Mouse (Mus musculus): ENCODE measurements at regions not wholly inside any gene's neighbourhood (a gene's known extent, or its start where the extent isn't known, plus 50 kb on each side); places are given as distances from the start of the nearest gene placed in this dataset.

DNA sequence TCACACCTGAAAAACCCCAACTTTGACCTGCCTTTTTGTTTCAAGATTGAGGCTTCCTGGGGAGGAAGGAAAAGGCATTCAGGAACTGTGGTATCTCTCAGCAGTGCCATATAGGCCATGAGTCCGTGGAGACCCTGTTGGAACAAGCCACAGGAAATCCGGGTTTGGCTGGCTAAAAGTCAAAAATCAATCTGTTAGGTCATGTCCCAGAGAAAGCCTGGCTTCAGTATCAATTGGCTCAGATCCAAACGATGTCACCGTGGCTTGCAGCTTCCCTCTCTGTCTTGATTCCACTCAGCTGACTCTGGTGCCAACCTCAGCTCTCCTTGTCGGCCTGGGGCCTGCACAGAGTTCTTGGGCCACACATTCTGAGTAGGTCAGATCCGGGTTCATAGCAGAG is 191.1 kb downstream of the Shq1 start:
- Histone ChIP-seq H3K27me3 (ENCODE audit: insufficient read depth, low read length) (no peaks in the 10 kb centered on the region), H3K4me3 (ENCODE audit: low read depth, low read length) (no peak overlapping the region), H3K9me3 (replicated peaks) (peaks cover 68% of the 10 kb centered on the region), H3K36me3 (replicated peaks) (no peaks in the 10 kb centered on the region), H3K4me1 (ENCODE audit: insufficient read depth, low read depth, low read length) (no peaks in the 10 kb centered on the region)
- no peak for DNase-seq (ENCODE audit: low spot score)
- no peak for TF ChIP-seq CTCF (IDR thresholded peaks at IDR 0.05; ENCODE audit: low read depth, low read length)
- TF ChIP-seq GATA2 (IDR thresholded peaks at IDR 0.05; ENCODE audit: borderline replicate concordance, low read depth, low read length), result no peak
- TF ChIP-seq POLR2AphosphoS5 (IDR thresholded peaks at IDR 0.05; ENCODE audit: insufficient replicate concordance, low read depth, low read length), result no peak
- TF ChIP-seq GATA1 (IDR thresholded peaks at IDR 0.05; ENCODE audit: borderline replicate concordance, low read length), result no peak
- no peak for TF ChIP-seq TAL1 (conservative IDR thresholded peaks at IDR 0.05; ENCODE audit: low read depth, low read length)
- no peak for ATAC-seq (ENCODE audit: extremely low read depth, insufficient number of reproducible peaks, low FRiP score, poor library complexity, severe bottlenecking)

DNA sequence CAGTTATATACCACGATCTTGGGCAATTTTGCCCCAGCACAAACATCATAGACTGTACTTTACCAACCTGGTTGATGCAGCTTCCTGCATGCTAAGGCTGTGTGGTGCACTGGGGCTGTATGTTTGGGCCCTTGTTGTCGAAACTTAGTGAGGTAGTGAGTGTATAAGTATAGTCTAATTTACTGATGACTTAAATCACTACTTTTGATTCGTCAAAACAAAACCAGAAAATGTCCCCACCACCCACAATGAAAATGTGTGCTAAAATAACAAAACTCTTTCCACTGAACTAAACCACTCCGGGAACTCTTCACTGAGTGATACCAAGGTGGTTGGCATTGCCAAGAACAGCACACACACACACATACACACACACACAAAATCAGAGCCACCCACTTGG is 191.5 kb downstream of the Shq1 start:
- H3K27me3 ChIP-seq (ENCODE audit: insufficient read depth, low read length), result no peaks in the 10 kb centered on the region
- H3K4me3 ChIP-seq (ENCODE audit: low read depth, low read length), result no peak overlapping the region
- DNase-seq (ENCODE audit: low spot score) (no peak), ATAC-seq (ENCODE audit: extremely low read depth, insufficient number of reproducible peaks, low FRiP score, poor library complexity, severe bottlenecking) (no peak)
- no peak for TF ChIP-seq POLR2AphosphoS5 (IDR thresholded peaks at IDR 0.05; ENCODE audit: insufficient replicate concordance, low read depth, low read length)
- no peak for TF ChIP-seq GATA1 (IDR thresholded peaks at IDR 0.05; ENCODE audit: borderline replicate concordance, low read length)
- no peak for TF ChIP-seq GATA2 (IDR thresholded peaks at IDR 0.05; ENCODE audit: borderline replicate concordance, low read depth, low read length)
- TF ChIP-seq TAL1 (conservative IDR thresholded peaks at IDR 0.05; ENCODE audit: low read depth, low read length), result no peak
- no peak for TF ChIP-seq CTCF (IDR thresholded peaks at IDR 0.05; ENCODE audit: low read depth, low read length)
- no peaks in the 10 kb centered on the region for H3K4me1 ChIP-seq (ENCODE audit: insufficient read depth, low read depth, low read length)
- H3K36me3 ChIP-seq (replicated peaks), result no peaks in the 10 kb centered on the region
- peaks cover 68% of the 10 kb centered on the region for H3K9me3 ChIP-seq (replicated peaks)

DNA sequence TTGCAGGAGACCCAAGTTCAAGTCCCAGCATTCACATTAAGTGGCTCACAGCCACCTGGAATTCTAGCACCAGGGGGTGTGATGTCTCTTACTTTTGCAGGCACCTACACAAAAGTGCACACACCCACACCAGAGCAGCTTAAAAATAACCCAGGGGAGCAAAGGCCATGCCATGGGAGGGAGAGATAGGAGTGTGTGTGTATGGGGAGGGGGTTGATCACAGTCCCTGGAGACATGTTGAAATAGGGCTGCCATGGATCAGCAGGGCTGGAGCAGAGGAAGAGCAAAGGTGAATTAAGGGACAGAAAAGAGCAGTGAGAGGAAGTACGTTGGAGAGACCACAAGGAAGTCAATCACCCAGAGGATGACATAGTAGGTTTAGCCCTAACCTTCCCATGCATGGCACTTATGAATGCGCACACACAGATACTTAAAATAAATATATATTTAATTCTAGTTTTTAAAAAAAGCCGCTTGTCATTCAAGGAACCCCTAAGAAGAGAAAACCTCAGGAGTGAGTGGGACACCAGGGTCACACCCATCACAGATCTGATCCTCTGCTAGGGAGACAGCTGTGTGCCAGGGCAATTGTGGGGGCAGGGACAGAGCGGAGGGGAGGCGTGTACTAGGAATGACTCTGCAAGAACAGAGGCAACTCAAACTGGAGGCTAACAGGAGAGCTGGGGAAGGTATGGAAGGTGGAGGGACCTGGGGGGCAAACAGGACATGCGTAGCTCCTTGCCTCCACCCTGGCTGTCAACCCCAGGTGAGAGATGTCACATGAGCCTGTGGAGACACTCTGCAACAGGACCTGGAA is 189.5 kb upstream of the Rybp start:
- TF ChIP-seq GATA2 (IDR thresholded peaks at IDR 0.05; ENCODE audit: borderline replicate concordance, low read depth, low read length), result no peak
- DNase-seq (ENCODE audit: low spot score), result no peak
- H3K4me1 ChIP-seq (ENCODE audit: insufficient read depth, low read depth, low read length), result no peaks in the 10 kb centered on the region
- no peaks in the 10 kb centered on the region for H3K36me3 ChIP-seq (replicated peaks)
- peaks cover 66% of the 10 kb centered on the region for H3K9me3 ChIP-seq (replicated peaks)
- no peak overlapping the region for H3K4me3 ChIP-seq (ENCODE audit: low read depth, low read length)
- no peak for ATAC-seq (ENCODE audit: extremely low read depth, insufficient number of reproducible peaks, low FRiP score, poor library complexity, severe bottlenecking)
- H3K27me3 ChIP-seq (ENCODE audit: insufficient read depth, low read length), result no peaks in the 10 kb centered on the region

DNA sequence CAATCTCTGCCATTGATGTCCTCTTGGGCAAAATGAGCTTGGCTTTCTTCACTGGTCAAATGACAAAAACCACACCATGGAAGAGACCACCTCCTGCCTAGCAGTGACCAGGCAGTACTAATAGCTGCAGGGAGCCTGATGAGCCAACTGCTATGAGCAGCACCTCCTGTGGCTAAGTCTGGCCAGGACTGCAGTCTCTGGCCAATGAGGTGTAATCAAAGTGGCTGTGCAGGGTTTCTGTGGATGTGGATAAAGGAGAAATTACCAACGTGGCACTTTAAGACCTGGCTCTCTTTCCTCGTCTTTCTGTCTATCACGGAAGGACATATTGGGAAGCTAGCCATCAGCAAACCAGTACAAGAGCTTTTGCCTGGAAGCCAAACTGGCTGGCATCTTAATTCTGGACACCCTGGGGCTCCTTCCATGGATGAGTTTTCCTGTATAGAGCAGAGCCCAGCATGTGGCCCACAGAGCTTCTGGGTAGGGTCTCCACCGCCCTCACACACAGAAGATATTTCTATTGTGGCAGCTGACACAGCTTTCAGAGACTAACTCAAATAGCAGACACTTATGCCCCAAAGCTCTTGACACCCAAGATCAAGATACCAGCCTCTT is 188.2 kb upstream of the Rybp start:
- ATAC-seq (ENCODE audit: extremely low read depth, insufficient number of reproducible peaks, low FRiP score, poor library complexity, severe bottlenecking) (no peak), DNase-seq (ENCODE audit: low spot score) (no peak)
- TF ChIP-seq CTCF (IDR thresholded peaks at IDR 0.05; ENCODE audit: low read depth, low read length), result no peak
- no peak for TF ChIP-seq GATA1 (IDR thresholded peaks at IDR 0.05; ENCODE audit: borderline replicate concordance, low read length)
- no peak for TF ChIP-seq POLR2AphosphoS5 (IDR thresholded peaks at IDR 0.05; ENCODE audit: insufficient replicate concordance, low read depth, low read length)
- TF ChIP-seq TAL1 (conservative IDR thresholded peaks at IDR 0.05; ENCODE audit: low read depth, low read length), result no peak
- TF ChIP-seq GATA2 (IDR thresholded peaks at IDR 0.05; ENCODE audit: borderline replicate concordance, low read depth, low read length), result no peak
- Histone ChIP-seq H3K9me3 (replicated peaks) (peaks cover 64% of the 10 kb centered on the region), H3K4me3 (ENCODE audit: low read depth, low read length) (no peak overlapping the region), H3K27me3 (ENCODE audit: insufficient read depth, low read length) (no peaks in the 10 kb centered on the region), H3K4me1 (ENCODE audit: insufficient read depth, low read depth, low read length) (no peaks in the 10 kb centered on the region), H3K36me3 (replicated peaks) (no peaks in the 10 kb centered on the region)

DNA sequence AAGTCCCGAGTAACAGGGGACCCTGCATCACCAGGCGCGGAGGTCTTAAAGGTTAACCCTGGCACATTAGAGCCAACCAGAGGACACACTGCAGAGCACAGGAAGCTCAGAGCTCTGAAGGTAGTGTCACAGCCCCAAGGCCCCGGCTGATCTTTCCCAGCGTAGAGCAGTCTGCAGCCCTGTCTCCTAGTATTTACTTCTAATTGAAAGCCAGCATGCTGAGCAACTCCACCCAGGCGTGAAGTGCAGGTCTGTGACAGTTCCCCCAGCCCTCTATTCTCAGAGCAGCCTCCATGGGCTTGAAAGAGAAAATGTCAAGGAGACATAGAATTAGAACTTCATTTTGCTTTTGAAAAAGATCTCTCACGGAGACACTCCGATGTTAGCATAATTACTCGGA is 187.0 kb upstream of the Rybp start:
- no peak for ATAC-seq (ENCODE audit: extremely low read depth, insufficient number of reproducible peaks, low FRiP score, poor library complexity, severe bottlenecking)
- Histone ChIP-seq H3K4me3 (ENCODE audit: low read depth, low read length) (no peak overlapping the region), H3K36me3 (replicated peaks) (no peaks in the 10 kb centered on the region), H3K9me3 (replicated peaks) (peaks cover 61% of the 10 kb centered on the region), H3K27me3 (ENCODE audit: insufficient read depth, low read length) (no peaks in the 10 kb centered on the region), H3K4me1 (ENCODE audit: insufficient read depth, low read depth, low read length) (no peaks in the 10 kb centered on the region)
- TF ChIP-seq CTCF (IDR thresholded peaks at IDR 0.05; ENCODE audit: low read depth, low read length), result no peak
- TF ChIP-seq GATA2 (IDR thresholded peaks at IDR 0.05; ENCODE audit: borderline replicate concordance, low read depth, low read length), result no peak
- no peak for TF ChIP-seq POLR2AphosphoS5 (IDR thresholded peaks at IDR 0.05; ENCODE audit: insufficient replicate concordance, low read depth, low read length)
- no peak for TF ChIP-seq GATA1 (IDR thresholded peaks at IDR 0.05; ENCODE audit: borderline replicate concordance, low read length)
- no peak for TF ChIP-seq TAL1 (conservative IDR thresholded peaks at IDR 0.05; ENCODE audit: low read depth, low read length)
- DNase-seq (ENCODE audit: low spot score), result no peak

DNA sequence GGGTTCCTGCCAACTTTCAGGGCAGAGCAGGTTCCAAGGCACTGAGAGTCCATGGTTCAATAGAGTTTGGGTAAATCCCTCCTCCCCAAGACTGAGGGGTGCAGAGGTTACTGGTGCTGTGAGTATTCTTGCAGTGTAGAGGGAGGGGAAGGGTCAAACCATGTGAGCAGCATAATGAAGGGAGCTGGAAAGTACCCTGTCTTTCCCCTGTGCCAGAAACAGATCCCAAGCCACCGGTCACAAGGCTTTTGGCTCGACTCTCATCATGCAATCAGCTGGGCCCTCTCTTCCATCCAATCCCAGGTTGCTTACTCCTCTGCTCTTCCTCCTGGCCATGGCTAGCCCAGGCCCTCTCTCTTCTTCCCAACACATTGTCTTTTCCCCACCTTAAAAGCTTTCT is 182.8 kb upstream of the Rybp start:
- H3K36me3 ChIP-seq (replicated peaks), result no peaks in the 10 kb centered on the region
- ATAC-seq (ENCODE audit: extremely low read depth, insufficient number of reproducible peaks, low FRiP score, poor library complexity, severe bottlenecking) (no peak), DNase-seq (ENCODE audit: low spot score) (no peak)
- H3K9me3 ChIP-seq (replicated peaks), result peaks cover 66% of the 10 kb centered on the region
- H3K4me1 ChIP-seq (ENCODE audit: insufficient read depth, low read depth, low read length), result no peaks in the 10 kb centered on the region
- H3K4me3 ChIP-seq (ENCODE audit: low read depth, low read length), result no peak overlapping the region
- no peaks in the 10 kb centered on the region for H3K27me3 ChIP-seq (ENCODE audit: insufficient read depth, low read length)
- no peak for TF ChIP-seq GATA2 (IDR thresholded peaks at IDR 0.05; ENCODE audit: borderline replicate concordance, low read depth, low read length)
- no peak for TF ChIP-seq TAL1 (conservative IDR thresholded peaks at IDR 0.05; ENCODE audit: low read depth, low read length)
- no peak for TF ChIP-seq POLR2AphosphoS5 (IDR thresholded peaks at IDR 0.05; ENCODE audit: insufficient replicate concordance, low read depth, low read length)
- TF ChIP-seq GATA1 (IDR thresholded peaks at IDR 0.05; ENCODE audit: borderline replicate concordance, low read length), result no peak
- TF ChIP-seq CTCF (IDR thresholded peaks at IDR 0.05; ENCODE audit: low read depth, low read length), result no peak
